Mouse (Mus musculus): ENCODE measurements at regions not wholly inside any gene's neighbourhood (a gene's known extent, or its start where the extent isn't known, plus 50 kb on each side); places are given as distances from the start of the nearest gene placed in this dataset.

- TF ChIP-seq CTCF (IDR thresholded peaks at IDR 0.05; ENCODE audit: low read depth) (no peak), EP300 (optimal IDR thresholded peaks at IDR 0.05) (no peak)
Observed at GRCm38 (mm10) chr13:45239153-45239552, 150.4 kb upstream of the Mylip start.

All from stomach, postnatal 0 days (tissue).